Mouse (Mus musculus): Measurements from ENCODE around the gene Mmp27. TPM values are rescaled to one million over a fixed set of nuclear protein-coding genes. Genes with fewer than 3 reads are reported as not detected.

Gene Mmp27
- polyA plus RNA-seq (2015; fragmentation: Nextera tagmentation; extraction: Ambion mirVana) = not detected in 2 replicates

DNA sequence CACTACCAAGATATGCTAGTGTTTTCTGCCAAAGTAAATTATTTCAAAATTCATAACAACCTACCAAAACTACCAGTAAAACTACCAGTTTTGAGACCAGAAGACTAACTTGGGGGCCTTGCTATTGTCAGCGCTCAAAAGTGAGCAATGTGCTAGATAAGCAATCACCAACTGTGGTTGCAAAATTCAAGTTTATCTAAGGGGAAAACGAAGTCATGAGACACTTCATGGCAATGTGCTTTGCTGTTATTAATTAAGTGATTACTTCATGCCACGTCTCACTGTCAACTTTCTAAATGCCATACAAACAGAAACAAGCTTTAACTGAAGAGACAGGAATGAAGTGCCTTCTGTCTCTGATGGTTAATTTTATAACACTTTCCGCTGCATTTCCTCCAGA lies at the start of gene Mmp27:
Gene Mmp27 (plus strand): TSS at position 235 of the 400 bp plus-strand sequence.
- no peak for ATAC-seq (replicated peaks; ENCODE audit: low FRiP score, low read depth)

GRCm38 (mm10) chr9:7526255-7526940 lies 44.8 kb upstream of the Mmp27 start:
- Histone ChIP-seq H3K4me3 (replicated peaks; ENCODE audit: low read depth, low read length) (no peak overlapping the region), H3K4me1 (replicated peaks; ENCODE audit: insufficient read depth, low read length) (no peaks in the 10 kb centered on the region), H3K27ac (no peak overlapping the region), H3K4me2 (ENCODE audit: low read length) (no peak overlapping the region), H3K27me3 (ENCODE audit: insufficient read depth, low read length) (no peaks in the 10 kb centered on the region), H3K9me3 (replicated peaks; ENCODE audit: low read length) (no peaks in the 10 kb centered on the region), H3K36me3 (ENCODE audit: insufficient read depth, low read length) (no peaks in the 10 kb centered on the region), H3K9ac (ENCODE audit: low read depth, low read length) (no peak overlapping the region)
- TF ChIP-seq CTCF (IDR thresholded peaks at IDR 0.05; ENCODE audit: low read depth) = no peak
- ATAC-seq (replicated peaks; ENCODE audit: low FRiP score, low read depth) (no peak), DNase-seq (ENCODE audit: low spot score) (no peak)
- WGBS = 55% methylated on average over 4 of the region's 4 CpGs

More for the DNA sequence above, at the start of gene Mmp27:
- H3K4me1 ChIP-seq (replicated peaks; ENCODE audit: insufficient read depth, low read length) = 0 out of 2 replicates have a peak, but pooled peaks cover 3% of the 10 kb centered on the region
- WGBS = 40% methylated on average over 4 of the region's 4 CpGs
- no peak within 1 kb of the TSS for H3K9ac ChIP-seq (ENCODE audit: low read depth, low read length)
- DNase-seq (ENCODE audit: low spot score) = no peak
- no peaks in the 10 kb centered on the region for H3K36me3 ChIP-seq (ENCODE audit: insufficient read depth, low read length)
- H3K27me3 ChIP-seq (ENCODE audit: insufficient read depth, low read length) = no peaks in the 10 kb centered on the region
- TF ChIP-seq CTCF (IDR thresholded peaks at IDR 0.05; ENCODE audit: low read depth) = no peak
- H3K9me3 ChIP-seq (replicated peaks; ENCODE audit: low read length) = no peaks in the 10 kb centered on the region
- H3K4me2 ChIP-seq (ENCODE audit: low read length) = no peak within 1 kb of the TSS
- no peak within 1 kb of the TSS for H3K27ac ChIP-seq
- H3K4me3 ChIP-seq (replicated peaks; ENCODE audit: low read depth, low read length) = no peak within 1 kb of the TSS

DNA sequence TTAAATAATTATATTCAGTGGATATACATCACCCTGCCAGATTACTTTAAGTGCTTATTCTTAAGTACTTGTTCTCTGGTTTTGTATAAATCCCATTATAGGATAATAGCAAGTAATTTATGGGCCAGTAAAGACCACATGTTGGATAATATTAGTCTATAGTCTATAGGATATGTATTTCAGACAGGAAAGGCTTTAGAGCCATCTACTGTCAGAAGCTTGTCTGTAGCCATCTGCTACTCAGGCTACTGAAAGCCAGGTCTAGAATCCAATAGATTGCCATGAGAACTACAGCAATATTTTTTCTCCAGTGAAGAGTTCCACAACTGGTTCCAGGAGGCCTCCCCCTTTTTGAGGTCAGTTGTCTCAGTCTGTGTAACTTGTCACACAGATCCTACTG lies 28.4 kb upstream of the Mmp27 start:
- H3K36me3 ChIP-seq (ENCODE audit: insufficient read depth, low read length) = no peaks in the 10 kb centered on the region
- H3K4me2 ChIP-seq (ENCODE audit: low read length) = no peak overlapping the region
- DNase-seq (ENCODE audit: low spot score) (no peak), ATAC-seq (replicated peaks; ENCODE audit: low FRiP score, low read depth) (no peak)
- no peaks in the 10 kb centered on the region for H3K4me1 ChIP-seq (replicated peaks; ENCODE audit: insufficient read depth, low read length)
- no peak overlapping the region for H3K4me3 ChIP-seq (replicated peaks; ENCODE audit: low read depth, low read length)
- H3K27ac ChIP-seq = no peak overlapping the region
- no peak overlapping the region for H3K9ac ChIP-seq (ENCODE audit: low read depth, low read length)
- no peaks in the 10 kb centered on the region for H3K9me3 ChIP-seq (replicated peaks; ENCODE audit: low read length)
- TF ChIP-seq CTCF (IDR thresholded peaks at IDR 0.05; ENCODE audit: low read depth) = no peak
- H3K27me3 ChIP-seq (ENCODE audit: insufficient read depth, low read length) = no peaks in the 10 kb centered on the region

- H3K9ac ChIP-seq (ENCODE audit: low read depth, low read length) = no peak overlapping the region
- no peak overlapping the region for H3K4me3 ChIP-seq (replicated peaks; ENCODE audit: low read depth, low read length)
- H3K4me2 ChIP-seq (ENCODE audit: low read length) = no peak overlapping the region
- no peaks in the 10 kb centered on the region for H3K4me1 ChIP-seq (replicated peaks; ENCODE audit: insufficient read depth, low read length)
- H3K27me3 ChIP-seq (ENCODE audit: insufficient read depth, low read length) = no peaks in the 10 kb centered on the region
- H3K36me3 ChIP-seq (ENCODE audit: insufficient read depth, low read length) = no peaks in the 10 kb centered on the region
- TF ChIP-seq CTCF (IDR thresholded peaks at IDR 0.05; ENCODE audit: low read depth) = no peak
- no peak overlapping the region for H3K27ac ChIP-seq
- H3K9me3 ChIP-seq (replicated peaks; ENCODE audit: low read length) = no peaks in the 10 kb centered on the region
- ATAC-seq (replicated peaks; ENCODE audit: low FRiP score, low read depth) (peak; percentile 40; the same call in 1 of the 2 replicates), DNase-seq (ENCODE audit: low spot score) (peak; percentile 31)
- 70% methylated on average over 1 of the region's 1 CpGs for WGBS
Measured at GRCm38 (mm10) chr9:7544923-7545457, 26.2 kb upstream of the Mmp27 start.

DNA sequence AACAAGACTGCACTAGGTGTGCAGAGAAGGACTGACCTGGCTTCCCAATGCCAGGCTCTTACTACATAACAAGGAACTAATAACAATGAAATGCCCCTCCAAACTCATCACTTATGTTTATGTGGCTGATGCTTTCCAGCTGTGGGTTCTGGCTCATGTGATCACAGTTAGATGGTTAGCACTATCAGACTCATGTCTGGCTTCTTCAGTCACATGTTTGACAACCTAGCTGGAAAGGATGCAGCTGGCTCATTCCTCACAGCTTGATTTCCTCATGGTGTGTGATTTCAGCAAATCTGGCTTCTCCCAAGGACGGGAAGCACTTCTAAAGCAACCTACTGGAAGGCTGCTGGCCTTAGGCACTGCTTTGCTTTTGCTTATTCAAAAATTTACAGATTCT lies 25.7 kb upstream of the Mmp27 start:
- no peak for TF ChIP-seq CTCF (IDR thresholded peaks at IDR 0.05; ENCODE audit: low read depth)
- no peak overlapping the region for H3K9ac ChIP-seq (ENCODE audit: low read depth, low read length)
- WGBS = 26% methylated on average over 1 of the region's 1 CpGs
- no peak overlapping the region for H3K4me2 ChIP-seq (ENCODE audit: low read length)
- H3K36me3 ChIP-seq (ENCODE audit: insufficient read depth, low read length) = no peaks in the 10 kb centered on the region
- H3K4me1 ChIP-seq (replicated peaks; ENCODE audit: insufficient read depth, low read length) = no peaks in the 10 kb centered on the region
- DNase-seq (ENCODE audit: low spot score) (peak; percentile 81), ATAC-seq (replicated peaks; ENCODE audit: low FRiP score, low read depth) (peak; percentile 84)
- no peak overlapping the region for H3K4me3 ChIP-seq (replicated peaks; ENCODE audit: low read depth, low read length)
- H3K27me3 ChIP-seq (ENCODE audit: insufficient read depth, low read length) = no peaks in the 10 kb centered on the region
- no peak overlapping the region for H3K27ac ChIP-seq
- H3K9me3 ChIP-seq (replicated peaks; ENCODE audit: low read length) = no peaks in the 10 kb centered on the region

DNA sequence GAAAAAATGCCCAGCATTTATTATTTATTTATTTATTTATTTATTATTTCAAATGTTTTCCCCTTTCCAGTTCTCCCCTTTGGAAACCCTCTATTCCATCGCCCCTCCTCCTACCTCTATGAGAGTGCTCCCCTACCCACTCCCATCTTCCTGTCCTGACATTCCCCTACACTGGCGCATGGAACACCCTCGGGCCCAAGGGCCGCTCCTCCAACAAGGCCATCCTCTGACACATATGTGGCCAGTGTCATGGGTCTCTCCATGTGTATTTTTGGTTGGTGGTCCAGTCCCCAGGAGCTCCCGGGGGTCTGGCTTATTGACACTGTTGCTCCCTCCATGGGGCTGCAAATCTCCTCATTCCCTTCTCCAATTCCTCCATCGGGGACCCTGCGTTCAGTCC lies 25.3 kb upstream of the Mmp27 start:
- WGBS = 90% methylated on average over 7 of the region's 7 CpGs
- no peaks in the 10 kb centered on the region for H3K9me3 ChIP-seq (replicated peaks; ENCODE audit: low read length)
- no peak overlapping the region for H3K9ac ChIP-seq (ENCODE audit: low read depth, low read length)
- H3K4me2 ChIP-seq (ENCODE audit: low read length) = no peak overlapping the region
- no peak overlapping the region for H3K27ac ChIP-seq
- no peak for DNase-seq (ENCODE audit: low spot score)
- no peak for TF ChIP-seq CTCF (IDR thresholded peaks at IDR 0.05; ENCODE audit: low read depth)
- ATAC-seq (replicated peaks; ENCODE audit: low FRiP score, low read depth) = no peak
- no peak overlapping the region for H3K4me3 ChIP-seq (replicated peaks; ENCODE audit: low read depth, low read length)
- H3K36me3 ChIP-seq (ENCODE audit: insufficient read depth, low read length) = no peaks in the 10 kb centered on the region
- no peaks in the 10 kb centered on the region for H3K4me1 ChIP-seq (replicated peaks; ENCODE audit: insufficient read depth, low read length)
- H3K27me3 ChIP-seq (ENCODE audit: insufficient read depth, low read length) = no peaks in the 10 kb centered on the region

Data from kidney, postnatal 0 days (tissue).